Mouse (Mus musculus) hematopoietic multipotent progenitor cell, adult 10-12 weeks (in vitro differentiated cells): ENCODE data around the gene Pih1d3. TPM values are rescaled to one million over a fixed set of nuclear protein-coding genes. Genes with fewer than 3 reads are reported as not detected.

Experiments
- polyA plus RNA-seq: library from polyadenylated mRNA; stranded (reverse); fragments of >175 nt; gene quantifications from 2 replicates; pipeline ENCODE4 v1.2.3, GENCODE M21; 2012; ENCODE audit warnings: low replicate concordance

The Pih1d3 gene
- polyA plus RNA-seq: not detected in 2 replicates

GRCm38 (mm10) chr1:31222564-31222963 is at the start of gene Pih1d3, which contains the start of gene 4931428L18Rik:
Pih1d3 (plus strand) TSS chr1:31222838.
4931428L18Rik (minus strand) TSS chr1:31222684.

GRCm38 (mm10) chr1:31176101-31176500 is 46.5 kb upstream of the Pih1d3 start, which contains the start of gene Lgsn:
Lgsn (plus strand) TSS chr1:31176401.

Other genes starting within 250 kb of the Pih1d3 start
- gene AC153137.1, start 244.9 kb upstream of the Pih1d3 start, polyA plus RNA-seq: not detected in 2 replicates
- not detected in 2 replicates for gene Lgsn, start 46.4 kb upstream of the Pih1d3 start, polyA plus RNA-seq
- not detected in 2 replicates for gene 4931428L18Rik, start 154 bp upstream of the Pih1d3 start, polyA plus RNA-seq